Comparison of ENCODE assay signal across 7 mouse cellular contexts in genomic region chr11:69428751-69429150, GRCm38 (mm10). TPM values are rescaled to one million over a fixed set of nuclear protein-coding genes. Genes with fewer than 3 reads are reported as not detected.
DNase-seq lines count a peak whose midpoint lies in the region; ATAC-seq and TF ChIP-seq lines count a peak whose summit lies in the region.

No protein-coding gene starts in this region.

- no peaks in the 10 kb centered on the region for H3K9me3 ChIP-seq in embryonic facial prominence, embryonic 14.5 days (ENCODE audit: control insufficient read depth, low read length)
- no peaks in the 10 kb centered on the region for H3K9me3 ChIP-seq in liver, postnatal 0 days (ENCODE audit: low read length)

- WGBS in embryonic facial prominence, embryonic 14.5 days = 19% methylated on average over 4 of the region's 4 CpGs
- WGBS in liver, postnatal 0 days (ENCODE audit: insufficient replicate concordance) = 27% methylated on average over 4 of the region's 4 CpGs

- no peak overlapping the region for H3K4me3 ChIP-seq in embryonic facial prominence, embryonic 14.5 days (ENCODE audit: low read depth, low read length)
- H3K4me3 ChIP-seq in liver, postnatal 0 days (ENCODE audit: low read depth, low read length) = no peak overlapping the region

- H3K27ac ChIP-seq in embryonic facial prominence, embryonic 14.5 days (replicated peaks; ENCODE audit: low read depth, low read length) = 0 out of 2 replicates have a peak overlapping the region, but pooled peaks have one; percentile 19
- H3K27ac ChIP-seq in liver, postnatal 0 days (ENCODE audit: low read depth) = no peak overlapping the region

- ATAC-seq in embryonic facial prominence, embryonic 14.5 days (ENCODE audit: low read depth) = peak; percentile 20; the same call in 1 of the 2 replicates
- peak; percentile 42; the same call in 1 of the 2 replicates for ATAC-seq in liver, postnatal 0 days

- no peaks in the 10 kb centered on the region for H3K36me3 ChIP-seq in embryonic facial prominence, embryonic 14.5 days (ENCODE audit: control insufficient read depth, insufficient read depth, low read length)
- no peaks in the 10 kb centered on the region for H3K36me3 ChIP-seq in liver, postnatal 0 days (replicated peaks; ENCODE audit: insufficient read depth, low read length)

- no peak overlapping the region for H3K4me2 ChIP-seq in embryonic facial prominence, embryonic 14.5 days (ENCODE audit: low read depth, low read length)
- H3K4me2 ChIP-seq in liver, postnatal 0 days (ENCODE audit: low read depth, low read length) = no peak overlapping the region

- no peaks in the 10 kb centered on the region for H3K27me3 ChIP-seq in embryonic facial prominence, embryonic 14.5 days (replicated peaks; ENCODE audit: control insufficient read depth, insufficient read depth, low read length)
- H3K27me3 ChIP-seq in liver, postnatal 0 days (ENCODE audit: insufficient read depth, low read length) = no peaks in the 10 kb centered on the region

- TF ChIP-seq EP300 in liver, postnatal 0 days (IDR thresholded peaks at IDR 0.05; ENCODE audit: low read depth) = no peak

- peak; percentile 77 for DNase-seq in urinary bladder, postnatal 14 days (ENCODE audit: low spot score)
- no peak for DNase-seq in urinary bladder, postnatal 10 days (ENCODE audit: low spot score)
- peak; percentile 91 for DNase-seq in embryonic facial prominence, embryonic 14.5 days (ENCODE audit: low spot score)
- peak; percentile 76 for DNase-seq in liver, postnatal 0 days
- no peak for DNase-seq in right cerebral cortex, postnatal 10 days (ENCODE audit: low spot score in 2 of 2)
- no peak for DNase-seq in cerebellum, postnatal 25 days
- no peak for DNase-seq in frontal cortex, adult 2 months (ENCODE audit: extremely low spot score in 1 of 2, low spot score in 1 of 2)

- no peak for TF ChIP-seq CTCF in liver, postnatal 0 days (IDR thresholded peaks at IDR 0.05; ENCODE audit: low read depth)

- no peak overlapping the region for H3K9ac ChIP-seq in embryonic facial prominence, embryonic 14.5 days (ENCODE audit: low read depth, low read length)
- H3K9ac ChIP-seq in liver, postnatal 0 days (replicated peaks) = no peak overlapping the region

- 0 out of 2 replicates have a peak, but pooled peaks cover 10% of the 10 kb centered on the region for H3K4me1 ChIP-seq in embryonic facial prominence, embryonic 14.5 days (ENCODE audit: control insufficient read depth, insufficient read depth, low read length)
- no peaks in the 10 kb centered on the region for H3K4me1 ChIP-seq in liver, postnatal 0 days (ENCODE audit: insufficient read depth)

RNA-seq across cellular contexts. Expression of gene Kdm6b, which starts 15.3 kb away (rescaled TPM):
- polyA plus RNA-seq in embryonic facial prominence, embryonic 14.5 days (2014; fragmentation: Nextera tagmentation; extraction: Ambion mirVana) = 24.2 and 24.3 TPM in 2 replicates
- polyA plus RNA-seq in liver, postnatal 0 days (2015; fragmentation: Nextera tagmentation; extraction: Ambion mirVana) = 7.4 and 8.2 TPM in 2 replicates
- polyA plus RNA-seq in frontal cortex, adult 2 months (2012; rRNA removed) = 12.3 and 12.7 TPM in 2 replicates

RNA-seq across cellular contexts. Expression of gene Tmem88, which starts 30.7 kb away (rescaled TPM):
- 19.2 and 21.0 TPM in 2 replicates for polyA plus RNA-seq in embryonic facial prominence, embryonic 14.5 days (2014; fragmentation: Nextera tagmentation; extraction: Ambion mirVana)
- polyA plus RNA-seq in liver, postnatal 0 days (2015; fragmentation: Nextera tagmentation; extraction: Ambion mirVana) = 12.3 and 14.0 TPM in 2 replicates
- 4.1 and 4.6 TPM in 2 replicates for polyA plus RNA-seq in frontal cortex, adult 2 months (2012; rRNA removed)

RNA-seq across cellular contexts. Expression of gene Cyb5d1, which starts 33.3 kb away (rescaled TPM):
- 23.8 and 24.2 TPM in 2 replicates for polyA plus RNA-seq in embryonic facial prominence, embryonic 14.5 days (2014; fragmentation: Nextera tagmentation; extraction: Ambion mirVana)
- polyA plus RNA-seq in liver, postnatal 0 days (2015; fragmentation: Nextera tagmentation; extraction: Ambion mirVana) = 4.7 and 5.4 TPM in 2 replicates
- 34.2 and 35.7 TPM in 2 replicates for polyA plus RNA-seq in frontal cortex, adult 2 months (2012; rRNA removed)

RNA-seq across cellular contexts. Expression of gene Naa38, which starts 33.5 kb away (rescaled TPM):
- polyA plus RNA-seq in embryonic facial prominence, embryonic 14.5 days (2014; fragmentation: Nextera tagmentation; extraction: Ambion mirVana) = 160 and 177 TPM in 2 replicates
- polyA plus RNA-seq in liver, postnatal 0 days (2015; fragmentation: Nextera tagmentation; extraction: Ambion mirVana) = 83.7 and 83.9 TPM in 2 replicates
- polyA plus RNA-seq in frontal cortex, adult 2 months (2012; rRNA removed) = 179 and 182 TPM in 2 replicates

RNA-seq across cellular contexts. Expression of gene Chd3, which starts 59.5 kb away (rescaled TPM):
- 68.9 and 73.3 TPM in 2 replicates for polyA plus RNA-seq in embryonic facial prominence, embryonic 14.5 days (2014; fragmentation: Nextera tagmentation; extraction: Ambion mirVana)
- 7.8 and 8.7 TPM in 2 replicates for polyA plus RNA-seq in liver, postnatal 0 days (2015; fragmentation: Nextera tagmentation; extraction: Ambion mirVana)
- 374 and 399 TPM in 2 replicates for polyA plus RNA-seq in frontal cortex, adult 2 months (2012; rRNA removed)

Comparison
In these comparisons a context has a peak if more than half of its experiments do, and no peak if none do; other contexts are left out.
1. DNase-seq: peak in urinary bladder, postnatal 14 days (single experiment), embryonic facial prominence, embryonic 14.5 days (single experiment) and liver, postnatal 0 days (single experiment); none in urinary bladder, postnatal 10 days (single experiment), right cerebral cortex, postnatal 10 days (0 of 2), cerebellum, postnatal 25 days (0 of 2) and frontal cortex, adult 2 months (0 of 2).